Mouse (Mus musculus) lung, embryonic 15.5 days (tissue): ENCODE measurements around the gene Ankrd54. TPM values are rescaled to one million over a fixed set of nuclear protein-coding genes. Genes with fewer than 3 reads are reported as not detected.
"Not testable (repeated sequence)": the region's sequence is repeated elsewhere in the genome, so short reads cannot be mapped to it uniquely, and the experiment has no call there.

Experiments
- ATAC-seq: fragments of 200-750 bp; cut with Nextera tagmentation; 2 replicates; pipeline ENCODE4 v1.8.0; 2017; ENCODE audit warnings: moderate number of reproducible peaks, borderline replicate concordance; ENCODE audit not compliant: low FRiP score, low TSS enrichment; ENCODE audit errors: extremely low read depth
- H3K27ac ChIP-seq: fragments of 300-500 bp; sonication (generic); 2 replicates; pipeline ENCODE4 v1.5.1; 2015; ENCODE audit warnings: moderate library complexity, mild to moderate bottlenecking, inconsistent platforms
- H3K27me3 ChIP-seq: fragments of 300-500 bp; sonication (generic); 2 replicates; pipeline ENCODE4 v1.6.1; 2015; ENCODE audit warnings: inconsistent platforms
- H3K36me3 ChIP-seq: fragments of 300-500 bp; sonication (generic); 2 replicates; pipeline ENCODE4 v1.6.1; 2015; ENCODE audit warnings: inconsistent platforms
- H3K4me1 ChIP-seq: fragments of 300-500 bp; sonication (generic); 2 replicates; pipeline ENCODE4 v1.6.1; 2015; ENCODE audit warnings: inconsistent platforms
- H3K4me2 ChIP-seq: fragments of 300-500 bp; sonication (generic); 2 replicates; pipeline ENCODE4 v1.6.1; 2015; ENCODE audit warnings: inconsistent platforms, mild to moderate bottlenecking, moderate library complexity
- H3K4me3 ChIP-seq: fragments of 300-500 bp; sonication (generic); 2 replicates; pipeline ENCODE4 v1.5.1; 2015; ENCODE audit warnings: mild to moderate bottlenecking, inconsistent platforms
- H3K9ac ChIP-seq: fragments of 300-500 bp; sonication (generic); 2 replicates; pipeline ENCODE4 v1.6.1; 2015; ENCODE audit warnings: inconsistent platforms
- H3K9me3 ChIP-seq: fragments of 300-500 bp; sonication (generic); 2 replicates; pipeline ENCODE4 v1.6.1; 2016; ENCODE audit warnings: inconsistent platforms
- WGBS: fragments of 180-500 bp; shearing (Covaris S2); methylation state at CpG from one replicate; pipeline ENCODE4 v1.1.7; 2015; 5-methylcytosine and 5-hydroxymethylcytosine counted together
- polyA plus RNA-seq: library from polyadenylated mRNA; unstranded; fragments of >200 nt; fragmentation: Nextera tagmentation; extraction: Ambion mirVana; gene quantifications from 2 replicates; pipeline ENCODE4 v1.2.1, GENCODE M21; 2015

The Ankrd54 gene
- polyA plus RNA-seq, 1 experiment from 2014 or later, result 61.0 TPM

DNA sequence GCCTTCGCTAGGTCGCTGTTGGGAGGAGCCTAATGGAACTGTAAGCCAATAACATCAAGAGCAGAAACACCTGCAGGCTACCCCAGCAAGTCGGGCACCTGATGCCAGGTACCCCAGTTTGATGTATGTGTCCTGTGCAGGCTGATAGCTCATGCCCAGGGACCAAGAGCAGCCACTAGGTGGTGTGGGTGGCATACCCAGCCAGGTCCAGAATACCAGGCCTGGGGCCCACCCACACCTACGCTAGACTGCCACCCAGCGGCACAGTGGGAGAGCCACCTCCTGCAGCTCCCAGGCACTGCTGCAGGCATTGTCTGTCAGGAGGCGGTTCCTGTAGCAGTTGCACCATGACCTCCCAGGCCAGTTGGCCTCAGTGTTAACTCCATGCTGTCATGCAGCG, 23.8 kb downstream of the Ankrd54 start:
- no peak overlapping the region for H3K4me3 ChIP-seq
- WGBS, result 19% methylated on average over 7 of the region's 7 CpGs

DNA sequence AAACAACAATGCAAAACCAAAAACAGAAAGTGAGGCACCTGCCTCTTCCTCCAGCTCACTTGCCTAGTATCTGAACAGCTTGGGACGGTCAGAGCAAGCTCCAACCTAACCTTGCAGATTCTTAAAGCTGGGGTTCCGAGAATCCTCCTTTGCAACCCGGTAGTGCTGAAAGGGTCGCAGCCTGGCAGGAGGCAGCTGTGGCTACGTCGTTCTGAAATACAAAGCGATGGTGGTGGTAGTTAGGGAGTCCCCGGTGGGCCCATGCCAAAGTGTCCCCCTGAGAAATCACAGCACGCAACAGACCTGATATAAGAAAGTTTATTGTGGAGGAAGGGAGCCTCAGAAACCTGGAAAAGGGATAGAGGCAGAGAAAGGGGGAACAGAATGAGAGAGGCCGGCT, 24.4 kb downstream of the Ankrd54 start:
- Histone ChIP-seq H3K9me3 (no peaks in the 10 kb centered on the region), H3K4me3 (no peak overlapping the region), H3K27me3 (peaks cover 40% of the 10 kb centered on the region), H3K36me3 (no peaks in the 10 kb centered on the region; the same call in none of the 2 replicates), H3K4me2 (no peak overlapping the region), H3K9ac (no peak overlapping the region), H3K27ac (no peak overlapping the region), H3K4me1 (peaks cover 31% of the 10 kb centered on the region)
- no peak for ATAC-seq
- 72% methylated on average over 10 of the region's 10 CpGs for WGBS

More for the DNA sequence above, 23.8 kb downstream of the Ankrd54 start:
- Histone ChIP-seq H3K36me3 (no peaks in the 10 kb centered on the region; the same call in none of the 2 replicates), H3K4me2 (no peak overlapping the region), H3K9me3 (no peaks in the 10 kb centered on the region), H3K27ac (no peak overlapping the region), H3K4me1 (peaks cover 31% of the 10 kb centered on the region), H3K27me3 (peaks cover 45% of the 10 kb centered on the region), H3K9ac (no peak overlapping the region)
- ATAC-seq, result peak; percentile 50; the same call in 1 of the 2 replicates

DNA sequence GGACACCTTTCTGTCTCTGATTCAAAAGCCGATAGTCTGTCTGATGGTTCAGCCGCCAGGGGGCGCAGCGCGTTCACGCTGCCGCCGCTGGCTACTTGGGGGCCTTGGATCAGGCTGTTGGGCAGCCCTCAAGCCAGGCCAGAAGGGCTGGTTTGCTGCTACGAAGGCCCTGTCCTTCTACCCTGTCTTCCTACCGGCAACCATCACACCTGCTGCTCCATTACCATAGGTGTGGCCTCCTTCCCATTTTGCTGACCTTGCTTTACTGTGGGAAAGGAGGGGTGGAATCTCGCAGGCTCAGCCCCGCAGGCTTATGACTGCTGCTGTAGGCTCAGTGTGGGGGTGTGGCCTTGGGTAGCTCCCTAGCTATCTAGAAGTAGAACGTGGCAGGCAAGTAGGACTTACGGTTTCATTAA, 24.8 kb downstream of the Ankrd54 start:
- WGBS, result 12% methylated on average over 14 of the region's 14 CpGs
- peaks cover 36% of the 10 kb centered on the region for H3K27me3 ChIP-seq
- H3K27ac ChIP-seq, result no peak overlapping the region
- no peak for ATAC-seq
- no peak overlapping the region for H3K4me3 ChIP-seq
- H3K9ac ChIP-seq, result no peak overlapping the region
- H3K9me3 ChIP-seq, result no peaks in the 10 kb centered on the region
- H3K4me2 ChIP-seq, result peak overlapping the region; percentile 23; the same call in 1 of the 2 replicates
- H3K36me3 ChIP-seq, result no peaks in the 10 kb centered on the region; the same call in none of the 2 replicates
- peaks cover 27% of the 10 kb centered on the region for H3K4me1 ChIP-seq

DNA sequence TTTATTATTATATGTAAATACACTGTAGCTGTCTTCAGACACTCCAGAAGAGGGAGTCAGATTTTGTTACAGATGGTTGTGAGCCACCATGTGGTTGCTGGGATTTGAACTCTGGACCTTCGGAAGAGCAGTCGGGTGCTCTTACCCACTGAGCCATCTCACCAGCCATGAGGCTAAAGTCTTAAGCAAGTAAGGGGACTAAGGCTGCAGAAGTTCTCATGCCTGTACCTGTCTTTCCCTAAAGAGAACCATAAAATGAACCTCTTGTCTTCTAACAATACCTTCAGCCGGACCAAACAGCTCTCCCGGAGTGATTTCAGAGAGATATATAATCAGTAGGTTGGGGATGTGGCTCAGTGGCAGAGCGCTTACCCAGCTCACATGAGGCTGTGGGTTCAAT, 30.8 kb downstream of the Ankrd54 start:
- H3K36me3 ChIP-seq, H3K9ac ChIP-seq, H3K4me3 ChIP-seq, H3K27me3 ChIP-seq, H3K9me3 ChIP-seq, ATAC-seq, H3K27ac ChIP-seq, H3K4me2 ChIP-seq: not testable (repeated sequence)
- 84% methylated on average over 5 of the region's 5 CpGs for WGBS
- peaks cover 20% of the 10 kb centered on the region for H3K4me1 ChIP-seq

DNA sequence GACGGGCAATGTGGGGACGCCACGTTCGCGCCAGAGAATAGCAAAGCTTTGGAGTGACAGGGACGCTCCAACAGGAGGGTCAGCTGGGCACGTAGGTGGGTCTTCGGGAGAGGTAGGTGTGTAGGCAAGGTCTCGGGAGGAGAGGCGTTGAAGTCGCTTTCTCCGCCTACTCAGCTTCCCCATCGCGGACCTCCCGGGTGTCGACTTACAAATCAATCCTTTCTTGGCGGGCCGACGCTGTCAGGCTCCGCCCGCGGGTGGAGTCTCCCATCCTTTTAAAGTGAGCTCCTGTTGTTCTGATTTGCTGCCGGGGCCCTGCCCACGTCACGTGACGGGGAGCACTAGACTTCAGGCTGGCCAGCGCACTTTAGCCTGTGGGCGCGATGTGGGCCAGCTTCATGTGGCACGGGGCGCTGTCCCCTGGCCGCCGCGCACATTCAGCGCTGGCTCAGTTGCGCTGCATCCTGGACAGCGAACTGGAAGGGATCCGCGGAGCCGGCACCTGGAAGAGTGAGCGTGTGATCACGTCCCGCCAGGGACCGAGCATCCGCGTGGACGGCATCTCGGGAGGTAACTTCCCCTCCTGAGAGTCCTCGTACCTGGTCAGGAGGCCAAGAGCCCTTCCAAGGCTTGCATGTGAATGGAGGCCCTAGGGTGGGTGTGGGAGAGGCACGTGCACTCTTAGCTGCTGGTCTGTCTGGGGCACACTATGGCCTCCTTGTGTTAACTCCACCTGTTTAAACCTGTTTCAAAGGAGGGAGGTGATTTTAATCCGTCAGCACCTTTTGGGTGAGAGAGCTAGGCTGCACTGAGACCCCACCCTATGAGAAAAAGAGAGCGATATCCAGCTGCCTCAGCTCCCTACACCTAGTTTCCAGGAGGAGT, 31.9 kb downstream of the Ankrd54 start:
- H3K27ac ChIP-seq, result peak overlapping the region; percentile 77
- H3K27me3 ChIP-seq, result no peaks in the 10 kb centered on the region
- ATAC-seq, result peak; percentile 82
- no peaks in the 10 kb centered on the region for H3K9me3 ChIP-seq
- under 1% methylated on average over 52 of the region's 52 CpGs for WGBS
- H3K36me3 ChIP-seq, result no peaks in the 10 kb centered on the region; the same call in 1 of the 2 replicates
- peak overlapping the region; percentile 98 for H3K4me2 ChIP-seq
- peaks cover 31% of the 10 kb centered on the region for H3K4me1 ChIP-seq
- peak overlapping the region; percentile 98 for H3K9ac ChIP-seq
- H3K4me3 ChIP-seq, result peak overlapping the region; percentile 83

DNA sequence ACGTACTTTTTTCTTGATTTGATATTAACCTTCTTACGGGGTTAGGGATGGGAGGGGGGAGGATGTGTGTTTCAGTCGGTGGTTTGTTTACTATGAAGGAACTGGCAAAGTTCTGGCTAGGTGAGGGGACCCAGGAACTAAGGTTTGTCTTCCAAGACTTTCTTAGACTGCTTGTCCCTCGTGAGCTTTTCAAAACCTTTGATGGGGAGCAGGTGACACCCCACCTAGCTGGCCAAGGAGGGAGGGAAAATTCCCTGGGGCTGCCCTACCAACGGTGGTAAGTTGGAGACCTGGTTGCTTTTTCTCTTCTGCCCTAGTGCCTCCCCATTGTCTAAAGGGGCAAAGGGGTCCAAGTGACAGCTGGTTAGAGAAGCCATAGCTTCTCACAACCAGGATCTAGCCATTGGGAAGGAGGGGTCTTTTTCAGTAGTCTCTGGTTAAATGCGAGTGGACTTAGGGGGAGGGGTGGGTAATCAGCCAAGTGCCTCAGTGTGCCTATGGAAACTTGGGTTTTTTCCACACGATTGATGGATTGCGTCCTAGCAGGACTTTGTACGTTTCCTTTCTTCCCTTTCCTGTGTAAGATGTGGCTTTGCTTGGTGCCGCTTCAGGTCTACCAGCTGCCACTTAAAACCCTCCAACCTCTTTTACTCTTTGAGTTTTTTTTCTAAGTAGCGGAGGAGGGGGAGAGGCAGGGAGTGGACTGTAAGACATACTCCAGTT, 33.0 kb downstream of the Ankrd54 start:
- H3K9ac ChIP-seq, result peak overlapping the region; percentile 98
- WGBS, result 4% methylated on average over 11 of the region's 11 CpGs
- H3K27ac ChIP-seq, result peak overlapping the region; percentile 77
- no peaks in the 10 kb centered on the region for H3K9me3 ChIP-seq
- peaks cover 34% of the 10 kb centered on the region for H3K4me1 ChIP-seq
- ATAC-seq, result no peak
- peak overlapping the region; percentile 98 for H3K4me2 ChIP-seq
- no peaks in the 10 kb centered on the region; the same call in 1 of the 2 replicates for H3K36me3 ChIP-seq
- H3K4me3 ChIP-seq, result peak overlapping the region; percentile 83
- H3K27me3 ChIP-seq, result no peaks in the 10 kb centered on the region

DNA sequence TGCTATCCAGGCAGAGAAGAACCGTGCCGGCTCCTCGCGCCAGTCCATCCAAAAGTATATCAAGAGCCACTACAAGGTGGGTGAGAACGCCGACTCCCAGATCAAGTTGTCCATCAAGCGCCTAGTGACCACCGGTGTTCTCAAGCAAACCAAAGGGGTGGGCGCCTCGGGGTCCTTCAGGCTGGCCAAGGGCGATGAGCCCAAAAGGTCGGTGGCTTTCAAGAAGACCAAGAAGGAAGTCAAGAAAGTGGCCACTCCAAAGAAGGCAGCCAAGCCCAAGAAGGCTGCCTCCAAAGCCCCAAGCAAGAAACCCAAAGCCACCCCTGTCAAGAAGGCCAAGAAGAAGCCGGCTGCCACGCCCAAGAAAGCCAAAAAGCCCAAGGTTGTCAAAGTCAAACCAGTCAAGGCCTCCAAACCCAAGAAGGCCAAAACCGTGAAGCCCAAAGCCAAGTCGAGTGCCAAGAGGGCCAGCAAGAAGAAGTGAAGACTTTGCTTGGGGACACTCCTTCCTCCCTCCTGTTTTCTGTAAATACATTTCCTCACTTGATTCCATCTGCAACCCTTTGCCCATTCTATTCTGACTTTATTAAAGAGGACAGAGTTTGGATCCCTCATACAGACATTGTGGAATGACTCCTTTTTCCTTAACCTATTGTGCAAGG, 33.7 kb downstream of the Ankrd54 start:
- Histone ChIP-seq H3K27ac (peak overlapping the region; percentile 95), H3K9ac (peak overlapping the region; percentile 98), H3K36me3 (no peaks in the 10 kb centered on the region), H3K4me2 (peak overlapping the region; percentile 98), H3K27me3 (no peaks in the 10 kb centered on the region), H3K9me3 (no peaks in the 10 kb centered on the region), H3K4me1 (peaks cover 34% of the 10 kb centered on the region), H3K4me3 (peak overlapping the region; percentile 83)
- WGBS, result 13% methylated on average over 16 of the region's 16 CpGs
- ATAC-seq, result no peak

DNA sequence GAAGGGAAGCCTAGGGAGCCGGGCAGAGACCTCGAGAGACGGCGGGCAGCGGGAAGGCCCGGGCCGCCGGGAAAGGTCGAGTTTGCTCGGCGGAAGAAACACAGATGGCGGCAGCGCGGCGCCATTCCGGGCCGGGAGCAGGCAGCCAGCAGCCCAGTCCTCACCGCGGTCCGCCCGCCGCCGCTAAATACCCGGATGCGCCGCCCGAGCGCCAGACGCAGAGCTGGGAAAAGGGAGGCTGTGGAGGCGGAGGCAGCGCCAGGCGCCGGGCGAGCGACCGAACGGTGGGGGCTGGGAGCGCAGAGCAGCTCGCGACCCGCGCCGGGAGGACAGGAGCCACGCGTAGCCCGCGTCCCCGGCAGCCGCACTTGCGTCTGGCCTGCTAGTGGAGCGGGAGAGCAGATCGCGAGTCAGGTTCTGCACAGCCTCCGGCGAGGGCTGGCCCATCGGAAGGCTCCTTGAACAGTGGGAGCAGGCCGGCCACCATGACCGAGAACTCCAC, 34.4 kb downstream of the Ankrd54 start, which contains the start of gene H1f0:
Gene H1f0, plus strand, starts transcription at position 214 of the 502 bp plus-strand sequence.
- ATAC-seq, result peak; percentile 85

DNA sequence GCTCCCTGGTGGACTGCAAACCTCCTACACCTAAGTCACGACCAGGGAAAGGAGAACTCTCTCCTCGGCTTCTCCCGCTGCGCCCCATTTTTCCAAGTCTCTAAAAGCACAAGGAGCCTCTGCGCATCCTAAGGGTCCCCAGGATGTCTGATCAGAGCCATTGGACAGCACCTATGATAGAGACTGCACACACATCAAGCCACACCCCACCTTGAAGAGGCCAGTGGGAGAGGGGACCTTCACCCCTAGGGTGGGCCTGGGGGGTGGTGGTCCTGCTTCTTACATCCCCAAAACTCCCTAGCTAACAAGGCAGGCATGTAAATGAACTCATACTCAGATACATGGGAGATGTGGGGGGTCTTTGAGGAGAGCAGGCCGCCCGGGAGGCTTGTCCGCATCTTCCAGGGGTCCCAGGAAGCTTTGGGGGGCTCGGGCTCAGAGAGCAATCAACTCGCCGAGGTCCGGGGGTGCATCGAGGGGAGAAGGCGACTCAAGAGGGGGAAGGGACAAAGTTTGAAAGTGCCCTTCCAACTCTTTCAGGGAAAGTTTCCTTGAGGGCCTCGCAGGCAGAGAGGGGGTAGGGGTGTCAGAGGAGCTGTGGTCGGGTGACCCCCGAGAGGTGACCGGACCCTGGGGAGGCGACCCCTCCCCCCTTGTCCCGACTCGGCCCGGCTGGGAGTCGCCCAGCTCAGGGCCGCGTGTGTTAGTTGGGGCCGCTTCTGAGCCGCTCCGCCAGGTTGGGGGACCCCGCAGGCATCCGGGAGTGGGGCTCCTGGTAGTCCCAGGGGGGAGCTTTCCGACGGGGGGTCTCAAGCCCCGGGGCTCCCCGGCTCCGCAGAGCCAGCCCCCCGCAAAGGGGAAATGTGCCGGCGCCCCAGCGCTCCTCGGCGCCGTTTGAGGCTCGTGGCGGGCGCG, 35.1 kb downstream of the Ankrd54 start:
- Histone ChIP-seq H3K9ac (peak overlapping the region; percentile 98), H3K9me3 (no peaks in the 10 kb centered on the region), H3K27me3 (no peaks in the 10 kb centered on the region), H3K36me3 (no peaks in the 10 kb centered on the region), H3K4me1 (peaks cover 36% of the 10 kb centered on the region), H3K27ac (peak overlapping the region; percentile 95), H3K4me2 (peak overlapping the region; percentile 98), H3K4me3 (peak overlapping the region; percentile 83)
- 6% methylated on average over 45 of the region's 46 CpGs for WGBS
- ATAC-seq, result 0 out of 2 replicates have a peak, but pooled peaks have one; percentile 17

More for the DNA sequence above, 34.4 kb downstream of the Ankrd54 start, which contains the start of gene H1f0:
- H3K36me3 ChIP-seq, result no peaks in the 10 kb centered on the region
- H3K4me1 ChIP-seq, result peaks cover 34% of the 10 kb centered on the region
- H3K4me2 ChIP-seq, result peak within 1 kb of the TSS; percentile 98
- peak within 1 kb of the TSS; percentile 95 for H3K27ac ChIP-seq
- no peaks in the 10 kb centered on the region for H3K27me3 ChIP-seq
- H3K4me3 ChIP-seq, result peak within 1 kb of the TSS; percentile 83
- H3K9me3 ChIP-seq, result no peaks in the 10 kb centered on the region
- under 1% methylated on average over 58 of the region's 58 CpGs for WGBS
- peak within 1 kb of the TSS; percentile 98 for H3K9ac ChIP-seq

DNA sequence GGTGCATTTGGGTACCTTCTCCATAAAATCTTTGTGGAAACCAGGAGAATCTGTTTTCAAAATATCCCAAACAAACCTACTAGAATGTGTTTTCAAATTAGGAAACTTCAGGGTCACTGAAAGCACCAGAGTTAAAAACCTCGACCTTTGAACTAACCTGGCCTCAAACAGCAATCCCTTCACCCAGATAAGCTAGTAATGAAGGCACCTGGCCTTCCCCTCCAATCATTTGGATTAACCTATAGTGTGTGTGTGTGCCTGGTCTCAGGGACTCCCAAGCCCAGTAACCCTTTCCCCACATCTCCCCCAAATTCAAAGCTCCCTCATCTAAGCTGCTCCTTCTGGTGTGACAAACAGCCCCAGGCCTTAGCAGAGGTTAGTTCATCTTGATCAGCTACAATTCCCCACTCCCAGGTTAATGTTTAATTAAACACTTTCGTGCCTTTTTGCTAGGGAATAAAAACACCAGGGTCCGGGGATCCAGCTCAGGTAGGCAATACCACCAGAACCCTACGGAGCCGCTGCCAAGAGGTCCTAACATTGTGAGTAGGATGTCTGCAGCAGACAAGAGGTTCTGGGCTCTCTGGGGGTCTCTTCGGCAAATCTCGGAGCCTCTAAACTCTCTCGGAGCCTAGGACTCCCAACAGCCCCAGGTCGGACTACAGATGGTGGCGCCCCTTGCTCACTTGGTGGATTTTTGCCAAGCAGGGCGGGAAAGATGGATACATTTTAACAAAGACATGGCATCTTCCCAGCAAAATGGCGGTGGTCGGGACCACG, 36.0 kb downstream of the Ankrd54 start:
- no peaks in the 10 kb centered on the region for H3K36me3 ChIP-seq
- WGBS, result 45% methylated on average over 14 of the region's 14 CpGs
- H3K9me3 ChIP-seq, result no peaks in the 10 kb centered on the region
- H3K27ac ChIP-seq, result no peak overlapping the region
- H3K9ac ChIP-seq, result no peak overlapping the region
- peaks cover 34% of the 10 kb centered on the region for H3K4me1 ChIP-seq
- no peak for ATAC-seq
- H3K27me3 ChIP-seq, result no peaks in the 10 kb centered on the region
- H3K4me3 ChIP-seq, result peak overlapping the region; percentile 83
- peak overlapping the region; percentile 98 for H3K4me2 ChIP-seq
